Mouse (Mus musculus): ENCODE measurements around the gene C330021F23Rik. TPM values are rescaled to one million over a fixed set of nuclear protein-coding genes. Genes with fewer than 3 reads are reported as not detected.

Gene C330021F23Rik
- total RNA-seq, 1 experiment from 2014 or later: not detected

- ATAC-seq (ENCODE audit: extremely low read depth, insufficient number of reproducible peaks, low FRiP score, poor library complexity, severe bottlenecking): no peak
Observed at GRCm38 (mm10) chr8:3586452-3586851, 18.7 kb downstream of the C330021F23Rik start.

GRCm38 (mm10) chr8:3586993-3587390 lies 19.2 kb downstream of the C330021F23Rik start, which contains the start of gene Camsap3:
TSS of gene Camsap3 (plus strand) at chr8:3587293.
- ATAC-seq (ENCODE audit: extremely low read depth, insufficient number of reproducible peaks, low FRiP score, poor library complexity, severe bottlenecking): no peak

DNA sequence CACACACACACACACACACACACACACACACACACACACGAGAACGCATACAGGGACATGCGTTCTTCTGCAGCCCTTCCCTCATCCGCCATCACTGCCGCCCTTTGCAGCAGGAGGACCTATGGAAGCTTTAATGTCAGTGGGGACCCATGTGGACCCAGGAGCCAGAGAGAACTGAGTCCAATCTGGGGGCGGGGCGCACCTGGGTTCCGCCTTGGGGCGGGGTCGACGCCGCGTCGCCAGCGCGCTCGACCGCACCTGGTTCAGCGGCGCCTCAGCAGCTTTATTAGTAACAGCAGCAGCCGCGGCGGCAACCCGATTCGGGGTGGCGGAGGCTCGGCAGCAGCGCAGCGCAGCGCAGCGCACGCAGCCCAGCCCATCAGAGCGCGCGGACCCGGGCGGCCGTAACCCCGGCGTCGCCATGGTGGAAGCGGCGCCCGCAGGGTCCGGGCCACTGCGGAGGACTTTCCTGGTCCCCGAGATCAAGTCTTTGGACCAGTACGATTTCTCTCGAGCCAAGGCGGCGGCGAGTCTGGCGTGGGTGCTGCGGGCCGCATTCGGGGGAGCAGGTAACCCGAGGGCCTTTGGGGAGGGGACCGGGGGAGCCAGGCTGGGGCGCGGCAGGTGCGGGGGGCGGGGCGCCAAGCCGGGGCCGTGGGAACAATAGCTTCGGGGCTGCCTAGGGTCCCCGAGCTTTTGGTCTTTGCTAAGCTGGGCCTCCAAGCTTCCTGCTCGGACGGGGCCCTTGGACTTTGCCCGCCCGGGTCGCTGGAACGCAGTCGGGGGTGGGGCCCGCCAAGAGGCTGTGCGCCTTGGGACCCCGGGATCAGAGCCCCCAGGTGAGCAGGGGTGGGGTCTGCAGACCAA lies 19.8 kb downstream of the C330021F23Rik start:
- no peak for ATAC-seq (ENCODE audit: extremely low read depth, insufficient number of reproducible peaks, low FRiP score, poor library complexity, severe bottlenecking)

GRCm38 (mm10) chr8:3588258-3588633 lies 20.5 kb downstream of the C330021F23Rik start:
- no peak for ATAC-seq (ENCODE audit: extremely low read depth, insufficient number of reproducible peaks, low FRiP score, poor library complexity, severe bottlenecking)

DNA sequence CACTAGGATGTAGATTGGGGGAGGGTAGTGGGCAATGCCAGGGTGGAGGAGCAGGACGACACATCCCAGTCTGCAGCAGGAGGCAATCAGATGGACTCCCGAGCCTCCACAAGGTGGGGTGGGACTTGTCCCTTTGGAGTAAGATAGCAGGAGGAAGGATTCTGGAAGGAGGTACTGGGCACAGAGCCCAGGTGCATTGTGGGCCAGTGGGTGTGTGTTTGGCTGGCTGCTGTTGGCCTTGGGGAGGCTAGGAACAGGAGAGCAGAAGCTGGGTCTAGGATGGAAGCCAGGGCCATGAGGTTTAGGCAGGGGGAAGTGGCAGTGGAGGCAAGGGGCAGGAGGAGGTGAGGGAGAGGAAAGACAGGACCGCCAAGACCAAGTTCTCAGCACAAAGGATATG lies 25.7 kb downstream of the C330021F23Rik start:
- no peak for ATAC-seq (ENCODE audit: extremely low read depth, insufficient number of reproducible peaks, low FRiP score, poor library complexity, severe bottlenecking)

DNA sequence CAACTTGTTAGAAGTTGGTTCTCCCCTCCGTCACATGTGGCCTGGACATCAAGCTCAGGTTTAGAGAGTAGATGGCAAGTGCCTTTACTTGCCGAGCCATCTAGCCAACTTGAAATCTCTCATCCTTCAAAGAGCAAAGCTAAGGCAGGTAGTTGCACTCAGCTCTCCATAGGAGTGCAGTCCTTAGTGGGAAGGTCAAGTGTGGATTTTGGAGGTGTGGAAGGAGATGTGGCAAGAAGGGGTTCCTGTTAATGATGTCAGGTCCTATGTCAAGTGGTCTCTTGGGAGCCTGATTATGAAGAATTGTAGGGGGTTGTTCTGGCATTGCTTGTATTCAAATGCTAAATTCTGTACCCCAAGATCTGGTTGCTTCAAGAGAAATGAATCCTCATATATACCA lies 26.7 kb downstream of the C330021F23Rik start:
- ATAC-seq (ENCODE audit: extremely low read depth, insufficient number of reproducible peaks, low FRiP score, poor library complexity, severe bottlenecking): no peak

DNA sequence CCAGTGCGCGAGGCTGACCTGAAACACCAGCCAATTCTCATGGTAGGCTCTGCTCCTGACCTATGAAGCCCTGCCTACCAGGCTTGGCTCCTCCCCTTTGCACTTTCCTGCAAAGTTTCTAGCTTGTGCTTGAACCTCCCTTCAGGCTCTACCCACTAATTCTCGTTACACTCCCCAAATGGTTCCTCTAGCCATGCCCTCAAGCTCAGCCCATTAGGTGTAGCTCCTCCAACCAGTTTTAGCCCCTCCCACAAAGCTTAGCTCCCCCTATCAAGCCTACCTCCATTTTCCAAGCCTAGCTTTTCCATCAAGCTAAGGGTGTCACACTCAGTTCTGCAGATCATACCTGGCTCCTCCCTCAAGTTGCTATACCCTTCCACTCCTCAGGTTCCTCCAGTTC lies 30.3 kb downstream of the C330021F23Rik start:
- ATAC-seq (ENCODE audit: extremely low read depth, insufficient number of reproducible peaks, low FRiP score, poor library complexity, severe bottlenecking): no peak

GRCm38 (mm10) chr8:3599219-3599618 lies 31.4 kb downstream of the C330021F23Rik start:
- ATAC-seq (ENCODE audit: extremely low read depth, insufficient number of reproducible peaks, low FRiP score, poor library complexity, severe bottlenecking): no peak

GRCm38 (mm10) chr8:3600401-3600800 lies 32.6 kb downstream of the C330021F23Rik start:
- ATAC-seq (ENCODE audit: extremely low read depth, insufficient number of reproducible peaks, low FRiP score, poor library complexity, severe bottlenecking): no peak

GRCm38 (mm10) chr8:3603439-3603838 lies 35.6 kb downstream of the C330021F23Rik start:
- no peak for ATAC-seq (ENCODE audit: extremely low read depth, insufficient number of reproducible peaks, low FRiP score, poor library complexity, severe bottlenecking)

DNA sequence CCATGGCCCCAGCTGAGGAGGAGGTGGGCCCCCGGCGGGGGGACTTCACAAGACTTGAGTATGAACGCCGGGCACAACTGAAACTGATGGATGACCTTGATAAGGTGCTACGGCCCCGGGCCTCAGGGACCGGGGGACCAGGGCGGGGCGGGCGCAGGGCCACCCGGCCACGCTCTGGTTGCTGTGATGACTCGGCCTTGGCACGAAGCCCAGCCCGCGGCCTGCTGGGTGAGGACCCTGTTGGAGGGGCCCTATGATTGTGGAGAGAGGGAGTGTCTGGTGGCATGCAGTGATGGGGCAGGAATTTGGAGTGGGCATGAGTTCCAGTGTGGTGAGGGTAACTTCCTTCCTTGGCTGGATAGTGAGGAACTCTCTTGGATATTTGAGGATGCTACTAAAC lies 38.8 kb downstream of the C330021F23Rik start:
- no peak for ATAC-seq (ENCODE audit: extremely low read depth, insufficient number of reproducible peaks, low FRiP score, poor library complexity, severe bottlenecking)

DNA sequence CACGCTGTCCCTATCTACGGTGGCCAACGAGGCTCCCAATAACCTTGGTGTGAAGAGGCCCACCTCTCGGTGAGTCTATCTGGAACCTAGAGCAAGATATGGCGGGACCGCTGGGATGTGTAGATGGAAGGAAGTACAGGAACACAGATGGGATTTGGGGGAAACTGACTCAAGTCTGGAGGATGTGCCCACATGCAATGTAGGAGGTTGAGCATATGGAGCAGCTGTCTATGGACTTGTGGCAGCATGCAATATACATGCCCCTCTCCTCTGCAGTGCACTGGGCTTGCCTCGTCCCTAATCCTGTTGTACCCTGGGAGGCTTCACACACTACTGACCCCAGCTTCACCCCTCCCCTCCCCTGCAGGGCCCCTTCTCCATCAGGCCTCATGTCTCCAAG lies 40.0 kb downstream of the C330021F23Rik start:
- no peak for ATAC-seq (ENCODE audit: extremely low read depth, insufficient number of reproducible peaks, low FRiP score, poor library complexity, severe bottlenecking)

DNA sequence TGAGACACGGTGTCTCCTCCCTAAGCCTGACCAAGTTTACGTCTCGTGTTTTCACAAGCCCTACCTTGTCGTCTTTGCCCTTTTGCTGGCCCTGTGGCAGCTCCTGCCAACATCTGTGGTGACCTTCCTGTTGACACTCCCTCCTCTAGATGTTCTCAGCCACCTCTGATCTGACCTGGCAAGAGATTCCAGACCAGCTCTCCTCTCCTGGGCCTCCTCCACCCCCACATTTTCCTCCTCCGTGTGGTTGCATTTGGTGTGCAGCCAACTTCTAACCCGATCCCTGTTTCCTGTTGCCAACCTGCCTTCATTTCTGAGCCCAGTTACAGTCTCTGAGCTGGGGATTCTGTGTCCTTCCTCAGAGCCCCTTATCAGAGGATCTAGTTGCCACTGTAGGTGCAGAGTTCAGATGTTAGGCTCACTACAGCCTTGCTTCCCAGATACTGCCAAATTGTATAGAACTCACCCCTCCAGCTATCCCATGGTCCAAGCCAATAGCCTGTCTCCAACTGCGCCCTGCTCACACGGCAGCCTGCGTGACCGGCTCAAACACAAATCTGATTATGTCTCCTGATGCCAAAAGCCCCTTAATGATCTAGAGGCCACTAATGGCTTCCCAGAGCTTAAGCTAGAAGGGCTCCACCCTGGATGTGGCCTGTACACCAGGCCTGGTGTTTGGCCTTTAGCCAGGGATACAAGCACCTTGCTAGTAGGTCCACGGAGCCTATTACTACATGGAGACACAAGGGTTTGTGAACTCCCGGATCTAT lies 41.4 kb downstream of the C330021F23Rik start:
- ATAC-seq (ENCODE audit: extremely low read depth, insufficient number of reproducible peaks, low FRiP score, poor library complexity, severe bottlenecking): no peak

DNA sequence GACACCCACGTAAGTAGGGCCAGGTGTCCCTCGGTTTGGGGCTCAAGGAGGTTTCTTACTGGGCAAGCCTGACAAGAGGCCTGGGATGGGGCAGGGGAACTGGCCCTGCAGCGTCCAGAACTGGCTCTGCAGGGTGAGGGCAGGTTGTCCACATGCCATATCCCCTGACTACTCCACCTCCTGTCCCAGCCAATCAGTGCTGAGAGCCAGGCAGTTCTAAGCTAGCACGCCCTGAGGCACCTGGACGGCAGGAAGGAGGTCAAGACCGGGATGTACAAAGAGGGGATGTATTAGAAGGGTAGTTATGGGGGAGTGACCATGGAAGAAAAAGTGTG lies 42.0 kb downstream of the C330021F23Rik start:
- ATAC-seq (ENCODE audit: extremely low read depth, insufficient number of reproducible peaks, low FRiP score, poor library complexity, severe bottlenecking): no peak

GRCm38 (mm10) chr8:3621199-3621970 lies 53.6 kb downstream of the C330021F23Rik start, which contains the start of the genes Xab2 and Pet100:
TSS of gene Xab2 (minus strand) at chr8:3621316.
TSS of gene Pet100 (plus strand) at chr8:3621548.
- ATAC-seq (ENCODE audit: extremely low read depth, insufficient number of reproducible peaks, low FRiP score, poor library complexity, severe bottlenecking): peak; percentile 95

- no peak for ATAC-seq (ENCODE audit: extremely low read depth, insufficient number of reproducible peaks, low FRiP score, poor library complexity, severe bottlenecking)
Observed at GRCm38 (mm10) chr8:3622119-3622518, 54.3 kb downstream of the C330021F23Rik start.

DNA sequence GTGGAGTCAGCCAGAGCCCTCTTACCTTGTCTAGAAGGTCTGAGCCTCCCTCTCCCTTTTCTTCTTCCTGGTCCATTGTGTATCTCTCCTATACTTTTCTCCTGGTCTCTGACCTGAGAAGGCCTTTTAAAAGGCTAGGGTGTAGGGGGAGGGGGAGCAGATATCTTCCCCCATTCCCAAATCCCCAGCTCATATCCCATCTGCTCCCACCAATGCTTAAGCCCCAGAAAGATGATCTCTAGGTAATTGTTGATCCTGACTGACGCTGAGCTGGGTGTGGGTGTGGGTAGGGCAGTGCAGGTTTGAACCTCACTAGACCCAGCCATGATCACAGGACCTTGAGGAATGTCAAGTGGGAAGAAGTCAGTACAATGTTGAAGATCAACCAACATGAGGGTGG lies 57.7 kb downstream of the C330021F23Rik start, which contains the start of gene Pcp2:
Pcp2 (minus strand) TSS at position 101 of the 400 bp plus-strand sequence.
- no peak for ATAC-seq (ENCODE audit: extremely low read depth, insufficient number of reproducible peaks, low FRiP score, poor library complexity, severe bottlenecking)

GRCm38 (mm10) chr8:3626971-3627370 lies 59.2 kb downstream of the C330021F23Rik start:
- no peak for ATAC-seq (ENCODE audit: extremely low read depth, insufficient number of reproducible peaks, low FRiP score, poor library complexity, severe bottlenecking)

DNA sequence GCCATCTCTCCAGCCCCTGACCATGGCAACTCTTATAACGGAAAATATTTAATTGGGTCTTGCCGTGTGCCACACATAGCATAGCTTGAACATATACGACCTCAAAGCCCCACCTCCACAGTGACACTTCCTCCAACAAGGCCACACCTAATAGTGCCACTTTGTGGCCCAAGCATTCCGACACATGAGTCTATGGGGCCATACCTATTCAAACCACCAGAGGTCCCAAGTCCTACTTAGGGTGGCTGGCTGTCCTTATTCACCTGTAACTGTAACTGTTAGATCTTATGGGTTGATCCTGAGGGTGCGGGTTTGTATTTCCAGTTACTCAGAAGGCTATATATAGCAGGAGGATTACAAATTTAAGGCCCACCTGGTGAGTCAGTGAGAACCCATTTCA lies 60.2 kb downstream of the C330021F23Rik start:
- peak; percentile 57 for ATAC-seq (ENCODE audit: extremely low read depth, insufficient number of reproducible peaks, low FRiP score, poor library complexity, severe bottlenecking)
